Mouse (Mus musculus): ENCODE results near the gene Gm49776. TPM values are rescaled to one million over a fixed set of nuclear protein-coding genes. Genes with fewer than 3 reads are reported as not detected.
"Not testable (repeated sequence)": the region's sequence is repeated elsewhere in the genome, so short reads cannot be mapped to it uniquely, and the experiment has no call there.

Gm49776 gene
- polyA plus RNA-seq, 1 experiment from 2014 or later = 0.67 TPM

DNA sequence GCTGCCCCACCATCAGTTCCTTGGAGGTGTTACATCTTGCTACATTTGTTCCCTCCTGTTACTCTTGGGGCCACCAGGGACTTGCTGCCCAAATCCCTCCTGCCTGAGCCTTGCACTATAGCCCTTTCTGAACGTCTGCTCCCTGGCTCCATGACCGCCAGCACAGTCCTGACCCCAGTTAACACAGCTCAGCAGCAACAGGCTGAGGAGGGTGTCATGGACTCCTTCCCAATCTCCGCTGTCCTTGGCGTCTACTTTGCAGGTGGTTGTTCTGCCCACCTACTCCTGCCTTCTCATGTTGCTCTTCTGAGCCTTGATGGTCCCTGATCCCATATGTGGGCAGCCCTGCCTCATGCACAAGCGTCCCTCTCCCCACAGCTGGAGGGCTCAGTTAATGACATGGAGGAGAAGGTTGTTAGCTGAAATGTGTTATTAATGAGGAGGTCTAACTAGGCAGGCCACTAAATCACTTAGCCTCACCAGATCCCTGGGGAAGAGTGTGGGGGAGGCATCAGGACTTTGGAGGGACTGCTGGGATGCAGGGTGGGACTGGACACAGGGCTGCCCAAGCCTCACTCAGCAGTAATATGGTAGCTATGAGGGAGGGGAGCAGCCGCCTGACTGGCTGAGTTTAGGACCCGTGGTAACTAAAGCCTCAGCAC is 54.6 kb downstream of the Gm49776 start:
- ATAC-seq (ENCODE audit: low FRiP score, low TSS enrichment) = no peak
- 70% methylated on average over 7 of the region's 7 CpGs for WGBS
- no peak overlapping the region for H3K9ac ChIP-seq (ENCODE audit: low read length)

DNA sequence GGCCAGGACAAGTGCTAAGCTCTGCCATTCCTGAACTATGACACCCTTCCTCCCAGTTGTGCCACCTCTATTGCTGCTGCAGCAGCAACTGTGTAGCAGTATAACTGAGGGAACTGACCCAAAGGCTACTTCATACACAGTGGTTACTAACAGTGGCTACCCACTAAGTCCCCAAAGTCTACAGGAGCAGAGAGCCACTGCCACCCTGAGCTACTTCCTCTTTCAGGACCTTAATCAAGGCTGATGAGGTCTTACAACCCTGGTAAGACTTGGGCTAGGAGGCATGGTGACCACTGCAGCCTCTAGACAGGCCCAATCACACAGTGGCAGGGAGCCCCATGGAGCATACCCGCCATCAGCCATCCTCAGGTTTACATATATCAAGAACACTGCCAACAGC is 56.1 kb downstream of the Gm49776 start:
- no peak overlapping the region for H3K4me2 ChIP-seq (replicated peaks; ENCODE audit: low read depth)
- TF ChIP-seq EP300 (optimal IDR thresholded peaks at IDR 0.05) (no peak), CTCF (IDR thresholded peaks at IDR 0.05; ENCODE audit: low read depth) (no peak)
- H3K36me3 ChIP-seq (ENCODE audit: control insufficient read depth, insufficient read depth, low read length) = no peaks in the 10 kb centered on the region
- DNase-seq (ENCODE audit: low spot score) = no peak
- 91% methylated on average over 1 of the region's 1 CpGs for WGBS
- ATAC-seq (ENCODE audit: low FRiP score, low TSS enrichment) = no peak
- no peak overlapping the region for H3K27ac ChIP-seq (replicated peaks)
- no peaks in the 10 kb centered on the region for H3K4me1 ChIP-seq (replicated peaks; ENCODE audit: control insufficient read depth, insufficient read depth)
- H3K4me3 ChIP-seq (ENCODE audit: low read depth, low read length) = no peak overlapping the region
- H3K27me3 ChIP-seq (ENCODE audit: control insufficient read depth, insufficient read depth, low read length) = no peaks in the 10 kb centered on the region
- H3K9ac ChIP-seq (ENCODE audit: low read length) = no peak overlapping the region
- H3K9me3 ChIP-seq (ENCODE audit: control insufficient read depth, low read length) = no peaks in the 10 kb centered on the region

More for the DNA sequence above, 54.6 kb downstream of the Gm49776 start:
- TF ChIP-seq EP300 (optimal IDR thresholded peaks at IDR 0.05) (no peak), CTCF (IDR thresholded peaks at IDR 0.05; ENCODE audit: low read depth) (no peak)
- Histone ChIP-seq H3K36me3 (ENCODE audit: control insufficient read depth, insufficient read depth, low read length) (no peaks in the 10 kb centered on the region), H3K4me2 (replicated peaks; ENCODE audit: low read depth) (no peak overlapping the region), H3K9me3 (ENCODE audit: control insufficient read depth, low read length) (no peaks in the 10 kb centered on the region), H3K4me3 (ENCODE audit: low read depth, low read length) (no peak overlapping the region), H3K27ac (replicated peaks) (no peak overlapping the region), H3K4me1 (replicated peaks; ENCODE audit: control insufficient read depth, insufficient read depth) (no peaks in the 10 kb centered on the region), H3K27me3 (ENCODE audit: control insufficient read depth, insufficient read depth, low read length) (no peaks in the 10 kb centered on the region)
- no peak for DNase-seq (ENCODE audit: low spot score)

DNA sequence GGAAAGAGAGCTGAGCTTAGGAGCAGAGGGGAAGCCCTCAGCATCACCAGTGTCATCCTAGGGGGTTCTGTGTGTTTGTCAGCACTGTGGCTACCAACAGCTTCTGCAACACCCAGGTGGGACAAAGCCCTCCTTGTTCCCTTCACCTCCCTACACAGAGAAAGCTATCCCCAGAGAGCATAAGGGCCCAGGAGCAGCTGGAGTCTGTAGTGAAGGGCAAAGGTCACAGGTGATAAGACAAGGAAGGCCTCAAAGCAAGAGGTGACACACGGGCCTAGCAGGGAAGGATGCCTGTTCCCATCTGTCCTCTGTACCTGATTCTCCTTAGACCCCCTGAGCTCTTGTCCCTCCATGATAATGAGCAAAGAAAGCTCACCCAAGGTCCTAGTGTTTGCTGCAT is 56.5 kb downstream of the Gm49776 start:
- TF ChIP-seq CTCF (IDR thresholded peaks at IDR 0.05; ENCODE audit: low read depth) (no peak), EP300 (optimal IDR thresholded peaks at IDR 0.05) (no peak)
- 37% methylated on average over 1 of the region's 1 CpGs for WGBS
- Histone ChIP-seq H3K36me3 (ENCODE audit: control insufficient read depth, insufficient read depth, low read length) (no peaks in the 10 kb centered on the region), H3K4me3 (ENCODE audit: low read depth, low read length) (no peak overlapping the region), H3K9ac (ENCODE audit: low read length) (no peak overlapping the region), H3K4me2 (replicated peaks; ENCODE audit: low read depth) (no peak overlapping the region), H3K27ac (replicated peaks) (no peak overlapping the region), H3K9me3 (ENCODE audit: control insufficient read depth, low read length) (no peaks in the 10 kb centered on the region), H3K4me1 (replicated peaks; ENCODE audit: control insufficient read depth, insufficient read depth) (no peaks in the 10 kb centered on the region), H3K27me3 (ENCODE audit: control insufficient read depth, insufficient read depth, low read length) (no peaks in the 10 kb centered on the region)
- ATAC-seq (ENCODE audit: low FRiP score, low TSS enrichment) = no peak
- DNase-seq (ENCODE audit: low spot score) = no peak

DNA sequence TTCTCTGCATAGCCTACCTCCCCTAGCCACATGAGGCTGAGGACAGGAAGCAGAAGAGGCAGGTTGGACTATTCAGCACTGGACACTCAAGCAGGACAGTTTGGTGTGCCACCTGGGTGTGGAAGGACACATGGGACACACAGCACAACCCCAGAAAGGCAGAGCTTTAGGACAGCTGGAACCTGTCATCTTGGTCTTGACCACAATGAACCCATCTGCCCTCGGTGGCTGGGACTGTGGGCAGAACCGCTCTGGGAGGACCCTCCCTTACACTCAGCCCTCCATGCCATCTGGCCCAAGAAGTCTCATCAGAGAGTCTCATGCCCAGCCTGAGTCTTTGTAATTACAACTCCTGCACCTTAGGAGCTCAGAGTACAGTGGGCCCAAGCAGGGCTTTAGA is 58.1 kb downstream of the Gm49776 start:
- no peaks in the 10 kb centered on the region for H3K27me3 ChIP-seq (ENCODE audit: control insufficient read depth, insufficient read depth, low read length)
- 68% methylated on average over 2 of the region's 2 CpGs for WGBS
- ATAC-seq (ENCODE audit: low FRiP score, low TSS enrichment) (no peak), DNase-seq (ENCODE audit: low spot score) (no peak)
- H3K4me2 ChIP-seq (replicated peaks; ENCODE audit: low read depth) = no peak overlapping the region
- TF ChIP-seq EP300 (optimal IDR thresholded peaks at IDR 0.05) = no peak
- no peak for TF ChIP-seq CTCF (IDR thresholded peaks at IDR 0.05; ENCODE audit: low read depth)
- no peaks in the 10 kb centered on the region for H3K4me1 ChIP-seq (replicated peaks; ENCODE audit: control insufficient read depth, insufficient read depth)
- no peaks in the 10 kb centered on the region for H3K36me3 ChIP-seq (ENCODE audit: control insufficient read depth, insufficient read depth, low read length)
- H3K9me3 ChIP-seq (ENCODE audit: control insufficient read depth, low read length) = no peaks in the 10 kb centered on the region
- H3K27ac ChIP-seq (replicated peaks) = no peak overlapping the region
- H3K9ac ChIP-seq (ENCODE audit: low read length) = no peak overlapping the region
- no peak overlapping the region for H3K4me3 ChIP-seq (ENCODE audit: low read depth, low read length)

DNA sequence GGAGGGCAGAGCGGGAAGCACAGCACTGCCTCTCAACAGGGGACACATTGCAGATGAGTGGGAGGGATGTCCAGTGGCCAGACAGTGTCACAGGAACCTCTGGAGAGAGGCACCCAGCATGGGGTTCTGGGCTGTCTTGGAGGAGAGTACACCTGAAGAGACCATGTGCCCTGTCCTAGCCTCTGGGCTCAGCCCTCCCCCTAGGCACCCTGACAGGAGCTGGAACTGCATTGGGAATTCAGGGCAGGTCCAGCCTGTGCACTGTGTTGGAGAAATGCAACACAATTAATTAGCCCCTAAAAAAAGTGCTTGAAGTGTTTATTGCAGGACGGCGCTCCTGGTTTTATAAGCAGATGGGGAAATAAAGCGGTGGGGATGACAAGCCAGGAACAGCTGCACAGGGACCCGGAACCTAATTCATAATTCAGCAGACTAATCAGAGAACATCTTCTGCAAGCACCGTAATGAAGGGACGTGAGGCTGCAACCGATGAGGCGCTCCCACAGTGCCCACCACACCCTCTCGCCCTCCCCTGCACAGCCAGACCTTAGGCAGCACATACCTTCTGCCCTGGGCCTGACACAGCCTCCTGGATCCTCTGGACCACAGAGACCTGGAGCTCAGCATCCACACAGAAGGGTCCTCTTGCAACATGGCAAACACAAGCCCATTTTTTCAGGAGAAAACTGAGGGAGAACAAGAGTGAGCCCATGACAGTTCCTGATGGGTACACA is 59.6 kb downstream of the Gm49776 start:
- no peak overlapping the region for H3K4me3 ChIP-seq (ENCODE audit: low read depth, low read length)
- no peaks in the 10 kb centered on the region for H3K27me3 ChIP-seq (ENCODE audit: control insufficient read depth, insufficient read depth, low read length)
- WGBS = 76% methylated on average over 10 of the region's 10 CpGs
- H3K27ac ChIP-seq (replicated peaks) = no peak overlapping the region
- DNase-seq (ENCODE audit: low spot score) (no peak), ATAC-seq (ENCODE audit: low FRiP score, low TSS enrichment) (no peak)
- no peaks in the 10 kb centered on the region for H3K36me3 ChIP-seq (ENCODE audit: control insufficient read depth, insufficient read depth, low read length)
- H3K4me2 ChIP-seq (replicated peaks; ENCODE audit: low read depth) = no peak overlapping the region
- H3K9me3 ChIP-seq (ENCODE audit: control insufficient read depth, low read length) = no peaks in the 10 kb centered on the region
- peaks cover 7% of the 10 kb centered on the region for H3K4me1 ChIP-seq (replicated peaks; ENCODE audit: control insufficient read depth, insufficient read depth)
- TF ChIP-seq EP300 (optimal IDR thresholded peaks at IDR 0.05) = no peak
- TF ChIP-seq CTCF (IDR thresholded peaks at IDR 0.05; ENCODE audit: low read depth) = no peak
- no peak overlapping the region for H3K9ac ChIP-seq (ENCODE audit: low read length)

DNA sequence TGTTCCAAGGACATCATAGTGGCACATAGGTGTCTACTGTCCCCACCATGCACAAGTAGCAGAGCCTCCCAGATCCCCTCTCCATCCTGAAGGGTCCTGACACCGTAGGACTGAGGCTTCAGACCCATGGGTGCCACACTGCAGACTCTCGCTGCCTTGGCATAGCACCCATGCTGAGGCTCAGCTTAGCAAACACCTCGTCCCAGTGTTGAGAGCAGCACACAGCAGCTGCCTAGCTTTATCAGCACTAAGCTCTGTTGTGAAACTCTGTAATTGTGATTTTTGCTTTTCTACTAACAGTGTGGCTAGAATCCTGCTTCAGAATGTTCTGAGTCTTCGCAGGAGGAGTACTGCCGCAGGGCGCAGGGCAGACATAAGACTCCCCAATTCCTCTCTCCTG is 60.2 kb downstream of the Gm49776 start:
- ATAC-seq (ENCODE audit: low FRiP score, low TSS enrichment) (no peak), DNase-seq (ENCODE audit: low spot score) (no peak)
- no peaks in the 10 kb centered on the region for H3K36me3 ChIP-seq (ENCODE audit: control insufficient read depth, insufficient read depth, low read length)
- peaks cover 7% of the 10 kb centered on the region for H3K4me1 ChIP-seq (replicated peaks; ENCODE audit: control insufficient read depth, insufficient read depth)
- H3K4me3 ChIP-seq (ENCODE audit: low read depth, low read length) = no peak overlapping the region
- 81% methylated on average over 6 of the region's 6 CpGs for WGBS
- no peaks in the 10 kb centered on the region for H3K9me3 ChIP-seq (ENCODE audit: control insufficient read depth, low read length)
- no peaks in the 10 kb centered on the region for H3K27me3 ChIP-seq (ENCODE audit: control insufficient read depth, insufficient read depth, low read length)
- no peak for TF ChIP-seq EP300 (optimal IDR thresholded peaks at IDR 0.05)
- TF ChIP-seq CTCF (IDR thresholded peaks at IDR 0.05; ENCODE audit: low read depth) = no peak
- H3K9ac ChIP-seq (ENCODE audit: low read length) = no peak overlapping the region
- no peak overlapping the region for H3K4me2 ChIP-seq (replicated peaks; ENCODE audit: low read depth)
- H3K27ac ChIP-seq (replicated peaks) = no peak overlapping the region

DNA sequence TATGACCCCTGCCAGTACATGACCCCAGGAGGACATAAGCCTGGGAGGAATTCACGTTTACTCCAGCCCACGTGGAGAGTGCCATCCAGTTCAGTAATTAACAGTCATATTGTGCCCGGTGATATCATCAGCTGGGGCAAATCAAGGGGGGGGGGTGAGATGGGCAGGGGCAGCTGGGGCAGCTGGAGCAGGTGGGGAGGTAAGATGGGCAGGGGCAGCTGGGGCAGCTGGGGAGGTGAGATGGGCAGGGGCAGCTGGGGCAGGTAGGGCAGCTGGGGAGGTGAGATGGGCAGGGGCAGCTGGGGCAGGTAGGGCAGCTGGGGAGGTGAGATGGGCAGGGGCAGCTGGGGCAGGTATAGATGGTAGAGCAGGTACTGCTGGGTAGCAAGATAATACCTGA is 62.6 kb downstream of the Gm49776 start:
- H3K27ac ChIP-seq (replicated peaks) = peak overlapping the region; percentile 58
- DNase-seq (ENCODE audit: low spot score); H3K4me1 ChIP-seq (replicated peaks; ENCODE audit: control insufficient read depth, insufficient read depth); H3K27me3 ChIP-seq (ENCODE audit: control insufficient read depth, insufficient read depth, low read length); H3K4me2 ChIP-seq (replicated peaks; ENCODE audit: low read depth); H3K4me3 ChIP-seq (ENCODE audit: low read depth, low read length); H3K36me3 ChIP-seq (ENCODE audit: control insufficient read depth, insufficient read depth, low read length); H3K9me3 ChIP-seq (ENCODE audit: control insufficient read depth, low read length); H3K9ac ChIP-seq (ENCODE audit: low read length); ATAC-seq (ENCODE audit: low FRiP score, low TSS enrichment): not testable (repeated sequence)
- 57% methylated on average over 3 of the region's 3 CpGs for WGBS

All from stomach, postnatal 0 days (tissue).